Mouse (Mus musculus) E14TG2a.4 (cell line): ENCODE data around the gene Tsc22d2.
A peak's percentile ranks its signal among the peaks of the same experiment; 100 is the strongest.

ENCODE experiments used
- H3K27me3 ChIP-seq: 2 replicates; pipeline ENCODE4 v1.6.1; 2014; ENCODE audit warnings: low read length, control low read depth; ENCODE audit not compliant: insufficient read depth
- H3K36me3 ChIP-seq: 2 replicates; pipeline ENCODE4 v1.6.1; 2014; ENCODE audit warnings: low read length, control low read depth; ENCODE audit not compliant: insufficient read depth
- H3K4me1 ChIP-seq: replicated peaks from 2 replicates; pipeline ENCODE4 v1.6.1; 2014; ENCODE audit warnings: low read depth, low read length, control low read depth
- H3K4me3 ChIP-seq: replicated peaks from 2 replicates; pipeline ENCODE4 v1.5.1; 2014; ENCODE audit warnings: mild to moderate bottlenecking, low read length
- H3K9me3 ChIP-seq: 2 replicates; pipeline ENCODE4 v1.6.1; 2014; ENCODE audit warnings: low read length, control low read depth
- CTCF ChIP-seq: conservative IDR thresholded peaks from 2 replicates; pipeline ENCODE4 v1.5.1; 2014; ENCODE audit warnings: low read length
- NANOG ChIP-seq: IDR thresholded peaks from 2 replicates; pipeline ENCODE4 v1.6.1; 2014; ENCODE audit warnings: borderline replicate concordance, low read length, mixed read lengths
- POU5F1 ChIP-seq: IDR thresholded peaks from 2 replicates; pipeline ENCODE4 v1.6.1; 2014; ENCODE audit warnings: low read length, borderline replicate concordance

Tsc22d2 gene

GRCm38 (mm10) chr3:58385060-58385459, 29.5 kb upstream of the Tsc22d2 start:
- H3K4me3 ChIP-seq, result no peak overlapping the region
- no peaks in the 10 kb centered on the region for H3K27me3 ChIP-seq
- no peaks in the 10 kb centered on the region for H3K36me3 ChIP-seq
- no peak for TF ChIP-seq NANOG
- TF ChIP-seq POU5F1, result no peak
- no peak for TF ChIP-seq CTCF
- no peaks in the 10 kb centered on the region for H3K9me3 ChIP-seq
- H3K4me1 ChIP-seq, result peaks cover 4% of the 10 kb centered on the region; the same call in 1 of the 2 replicates

DNA sequence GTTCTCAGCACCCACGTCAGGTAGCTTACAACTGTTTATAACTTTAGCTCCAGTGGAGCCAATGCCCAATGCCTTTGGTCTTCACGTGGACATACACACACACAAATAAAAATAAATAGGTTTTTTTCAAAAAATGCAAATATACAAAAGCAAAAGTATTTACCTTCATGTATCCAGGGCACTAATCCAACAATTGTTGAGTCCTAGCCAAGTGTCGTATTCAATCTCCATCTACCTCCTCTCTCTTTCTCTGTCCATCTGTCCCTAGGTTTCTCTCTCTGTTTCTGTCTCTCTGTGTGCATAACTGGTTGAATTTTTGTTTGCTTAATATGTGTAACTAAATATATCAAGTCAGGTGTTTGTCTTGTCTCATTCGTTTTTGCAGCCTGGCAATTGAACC, 25.8 kb upstream of the Tsc22d2 start:
- no peaks in the 10 kb centered on the region for H3K4me1 ChIP-seq
- H3K36me3 ChIP-seq, result no peaks in the 10 kb centered on the region
- H3K4me3 ChIP-seq, result no peak overlapping the region
- H3K27me3 ChIP-seq, result no peaks in the 10 kb centered on the region
- no peak for TF ChIP-seq CTCF
- no peak for TF ChIP-seq NANOG
- TF ChIP-seq POU5F1, result no peak
- no peaks in the 10 kb centered on the region for H3K9me3 ChIP-seq

DNA sequence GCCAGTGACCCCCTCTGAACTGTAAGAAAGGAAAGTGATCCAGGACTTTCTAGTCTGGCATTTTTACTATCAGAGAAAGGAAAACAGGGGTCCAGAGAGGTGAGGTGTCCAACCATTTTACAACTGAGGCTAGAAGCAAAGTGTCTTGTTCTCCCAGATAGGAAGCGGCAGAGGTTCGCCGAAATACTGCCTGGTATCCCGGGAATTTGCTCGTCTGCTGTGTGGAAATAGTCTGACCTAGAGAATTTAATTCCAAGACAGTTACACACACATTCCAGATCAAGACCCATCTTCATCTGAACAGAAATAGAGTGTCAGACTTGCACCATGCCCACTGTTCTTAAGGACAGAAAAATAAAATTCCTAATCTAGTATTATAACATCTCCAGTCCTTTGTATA, 16.0 kb upstream of the Tsc22d2 start:
- Histone ChIP-seq H3K4me1 (peaks cover 3% of the 10 kb centered on the region; the same call in 1 of the 2 replicates), H3K27me3 (no peaks in the 10 kb centered on the region), H3K36me3 (no peaks in the 10 kb centered on the region), H3K9me3 (no peaks in the 10 kb centered on the region), H3K4me3 (no peak overlapping the region)
- TF ChIP-seq POU5F1 (no peak), NANOG (no peak), CTCF (no peak)

DNA sequence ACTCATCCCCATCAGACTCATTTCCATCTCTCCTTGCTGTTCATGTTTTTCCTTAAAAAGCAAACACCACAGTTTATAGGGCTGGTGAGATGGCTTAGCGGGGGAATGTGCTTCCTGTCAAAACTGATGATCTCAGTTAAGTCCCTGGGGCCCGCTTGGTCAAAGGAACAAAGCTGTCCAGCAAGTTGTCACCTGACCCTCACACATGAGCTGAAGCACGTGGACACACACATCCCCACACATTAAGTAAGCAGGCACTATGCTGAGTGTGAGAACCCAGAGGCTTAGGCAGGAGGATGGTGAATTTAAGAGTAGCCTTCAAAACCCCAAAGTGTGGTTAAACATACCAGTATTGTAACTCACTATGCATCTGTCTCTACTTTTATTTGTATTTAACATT, 14.6 kb upstream of the Tsc22d2 start:
- H3K4me1 ChIP-seq, result peaks cover 3% of the 10 kb centered on the region; the same call in 1 of the 2 replicates
- TF ChIP-seq CTCF, result no peak
- no peak for TF ChIP-seq POU5F1
- no peak for TF ChIP-seq NANOG
- no peak overlapping the region for H3K4me3 ChIP-seq
- no peaks in the 10 kb centered on the region for H3K36me3 ChIP-seq
- H3K27me3 ChIP-seq, result no peaks in the 10 kb centered on the region
- H3K9me3 ChIP-seq, result no peaks in the 10 kb centered on the region

- H3K36me3 ChIP-seq, result peaks cover under 1% of the 10 kb centered on the region; the same call in 1 of the 2 replicates
- no peaks in the 10 kb centered on the region for H3K9me3 ChIP-seq
- no peak for TF ChIP-seq POU5F1
- TF ChIP-seq NANOG, result no peak
- TF ChIP-seq CTCF, result no peak
- peaks cover 8% of the 10 kb centered on the region for H3K4me1 ChIP-seq
- H3K27me3 ChIP-seq, result peaks cover 10% of the 10 kb centered on the region
- no peak overlapping the region for H3K4me3 ChIP-seq
Measured at GRCm38 (mm10) chr3:58411669-58412068, 2.8 kb upstream of the Tsc22d2 start.

GRCm38 (mm10) chr3:58413671-58414070, 844 bp upstream of the Tsc22d2 start:
- H3K27me3 ChIP-seq, result peaks cover 10% of the 10 kb centered on the region
- H3K36me3 ChIP-seq, result peaks cover 16% of the 10 kb centered on the region
- H3K4me3 ChIP-seq, result peak overlapping the region; percentile 92
- peaks cover 28% of the 10 kb centered on the region for H3K4me1 ChIP-seq
- H3K9me3 ChIP-seq, result no peaks in the 10 kb centered on the region
- TF ChIP-seq CTCF (no peak), POU5F1 (no peak), NANOG (no peak)

- H3K36me3 ChIP-seq, result peaks cover 19% of the 10 kb centered on the region
- TF ChIP-seq POU5F1, result no peak
- no peak for TF ChIP-seq NANOG
- TF ChIP-seq CTCF, result no peak
Measured at GRCm38 (mm10) chr3:58414986-58415883, 720 bp downstream of the Tsc22d2 start.

DNA sequence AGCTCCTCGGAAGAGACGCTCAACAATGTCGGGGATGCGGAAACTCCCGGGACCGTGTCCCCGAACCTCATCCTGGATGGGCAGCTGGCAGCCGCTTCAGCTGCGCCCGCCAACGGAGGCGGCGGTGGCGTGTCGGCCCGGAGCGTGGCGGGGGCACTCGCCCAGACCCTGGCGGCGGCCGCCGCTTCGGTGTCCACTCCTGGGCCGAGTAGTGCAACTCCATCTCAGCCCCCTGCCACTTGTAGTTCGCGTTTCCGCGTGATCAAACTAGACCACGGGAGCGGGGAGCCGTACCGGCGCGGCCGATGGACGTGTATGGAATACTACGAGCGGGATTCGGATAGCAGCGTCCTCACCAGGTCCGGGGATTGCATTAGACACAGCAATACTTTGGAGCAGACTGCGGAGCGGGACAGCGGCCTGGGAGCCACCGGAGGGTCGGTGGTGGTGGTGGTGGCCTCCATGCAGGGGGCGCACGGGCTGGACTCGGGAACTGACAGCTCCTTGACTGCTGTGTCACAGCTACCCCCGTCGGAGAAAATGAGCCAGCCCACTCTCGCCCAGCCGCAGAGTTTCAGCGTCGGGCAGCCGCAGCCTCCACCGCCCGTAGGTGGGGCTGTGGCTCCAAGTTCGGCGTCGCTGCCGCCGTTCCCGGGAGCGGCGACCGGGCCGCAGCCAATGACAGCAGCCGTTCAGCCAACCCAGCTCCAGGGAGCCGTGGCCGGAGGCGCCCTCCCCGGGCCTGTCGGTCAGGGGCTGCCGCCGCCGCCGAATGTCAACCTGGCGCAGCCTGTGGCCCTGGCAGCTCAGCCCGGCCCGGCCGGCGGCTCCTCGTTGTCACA, 1.6 kb downstream of the Tsc22d2 start:
- H3K36me3 ChIP-seq, result peaks cover 19% of the 10 kb centered on the region
- peak overlapping the region; percentile 92 for H3K4me3 ChIP-seq
- TF ChIP-seq CTCF (no peak), POU5F1 (no peak), NANOG (no peak)
- H3K9me3 ChIP-seq, result no peaks in the 10 kb centered on the region
- peaks cover 37% of the 10 kb centered on the region for H3K4me1 ChIP-seq
- peaks cover 10% of the 10 kb centered on the region for H3K27me3 ChIP-seq

More at GRCm38 (mm10) chr3:58414986-58415883, 720 bp downstream of the Tsc22d2 start:
- Histone ChIP-seq H3K9me3 (no peaks in the 10 kb centered on the region), H3K27me3 (peaks cover 10% of the 10 kb centered on the region), H3K4me1 (peaks cover 37% of the 10 kb centered on the region), H3K4me3 (peak overlapping the region; percentile 92)
